Mouse (Mus musculus) c-Kit-positive CD71-positive TER-119-negative erythroid progenitor cells, embryonic 14.5 days (primary cell): ENCODE measurements around the gene Efna1.

ENCODE experiments used
- DNase-seq: peaks from one replicate; pipeline ENCODE4 v3.0.0-alpha.2; 2013; ENCODE audit warnings: low read depth

Efna1 gene

DNA sequence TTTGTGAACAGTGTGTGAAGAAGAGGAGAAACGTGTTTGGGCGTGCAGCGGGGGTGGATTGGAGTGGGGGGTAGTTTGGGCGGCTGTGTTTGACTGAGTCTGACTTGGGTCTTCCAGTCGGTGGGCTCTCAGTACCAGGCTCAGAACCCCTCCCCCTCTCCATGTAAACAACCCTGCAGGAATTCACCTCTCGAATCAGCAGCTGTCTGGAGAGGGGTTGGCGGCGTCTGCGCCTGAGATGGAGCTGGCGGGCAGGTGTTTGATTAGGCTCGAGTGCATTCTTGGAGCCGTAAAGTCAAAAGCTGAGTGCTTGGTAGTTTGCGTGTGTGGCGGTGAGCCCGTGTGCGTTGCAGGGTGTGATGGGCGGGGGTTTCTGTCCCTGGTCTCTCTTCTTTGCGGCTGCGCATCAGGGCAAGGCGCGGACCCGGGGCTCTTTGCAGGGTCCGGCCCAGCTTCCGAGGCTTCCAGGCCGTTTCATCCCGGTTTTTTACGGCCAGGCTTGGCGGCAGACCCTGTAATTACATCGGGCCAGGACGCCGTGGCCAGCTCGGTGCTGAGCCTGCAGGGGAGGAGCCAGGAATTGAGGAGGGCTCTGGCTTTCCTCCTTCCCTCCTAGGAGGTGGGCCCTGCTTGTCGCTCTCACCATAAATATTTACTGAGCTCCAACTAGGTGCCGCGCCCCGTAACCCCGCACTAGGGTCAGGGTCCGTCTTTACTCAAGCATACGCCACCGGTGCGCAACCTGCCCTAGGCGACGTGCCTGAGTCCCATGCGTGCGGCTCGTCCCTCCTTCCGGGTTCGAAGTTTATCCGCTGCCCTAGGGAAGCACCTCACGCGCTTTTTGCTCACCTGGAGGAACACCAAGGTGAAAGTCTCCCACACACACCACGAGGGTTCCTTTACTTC lies at the start of gene Efna1:
Efna1 (minus strand) TSS at position 537 of the 906 bp plus-strand sequence.
- no peak for DNase-seq

DNA sequence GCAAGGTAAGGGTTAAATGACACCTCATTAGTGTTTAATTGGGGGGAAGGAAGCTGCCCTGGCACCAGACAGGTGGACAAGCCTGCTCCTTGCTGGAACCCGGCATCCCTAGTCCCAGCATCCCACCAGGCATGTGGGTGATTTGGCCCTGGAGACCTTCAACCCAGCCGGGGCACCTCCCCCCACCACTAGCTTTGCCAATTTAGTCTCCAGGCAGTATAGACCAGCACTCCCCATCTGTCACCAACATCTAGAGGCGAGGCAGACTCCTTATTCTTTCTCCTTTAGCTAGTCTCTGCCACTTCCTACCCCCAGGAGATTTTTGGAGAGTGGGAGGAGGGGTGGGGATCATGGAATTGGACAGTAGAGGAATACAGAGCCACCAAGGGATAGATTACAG lies 49.4 kb upstream of the Efna1 start:
- no peak for DNase-seq

DNA sequence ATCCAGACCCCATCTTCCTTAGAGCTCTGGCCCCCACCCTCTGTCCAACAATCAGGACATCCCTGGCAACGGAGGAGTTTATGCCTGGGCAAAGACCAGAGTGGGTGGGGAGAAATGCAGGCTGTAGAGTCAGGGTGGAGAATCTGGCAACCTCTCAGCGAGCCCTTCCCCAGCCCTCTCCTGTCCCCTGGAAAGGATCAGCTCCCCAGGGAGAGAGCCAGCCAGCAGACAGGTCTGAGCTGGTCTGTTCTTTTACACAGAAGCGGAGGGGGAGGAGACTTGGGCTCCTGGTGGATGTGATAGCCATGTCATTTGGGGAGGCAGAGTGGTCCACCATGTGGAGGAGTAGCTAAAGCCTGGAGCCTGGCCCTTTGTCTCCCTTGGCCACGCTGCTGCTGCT lies 47.7 kb upstream of the Efna1 start:
- no peak for DNase-seq

DNA sequence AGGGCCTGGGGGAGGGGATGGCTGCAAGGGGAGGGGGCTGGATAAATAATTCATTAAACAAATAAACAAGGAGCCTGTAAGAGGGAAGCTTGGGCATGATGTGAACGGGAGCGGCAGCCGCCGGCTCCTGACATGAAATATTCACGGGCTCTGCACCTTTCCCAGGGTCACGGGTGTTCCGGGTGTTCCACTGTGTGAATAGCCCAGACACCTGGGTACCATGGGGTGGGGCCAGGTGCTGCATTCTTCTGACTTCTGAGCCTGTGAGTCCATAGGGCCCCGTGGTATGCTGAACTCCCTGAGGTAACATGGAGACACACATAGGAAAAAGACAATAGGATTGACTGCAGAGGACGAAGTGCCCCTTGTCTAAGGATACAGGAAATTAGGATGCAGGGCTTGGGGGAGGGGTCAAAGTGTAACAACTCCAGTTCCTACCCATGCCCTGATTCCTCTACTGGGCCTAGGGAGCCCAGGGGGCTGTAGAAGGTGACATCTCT lies 46.5 kb upstream of the Efna1 start:
- no peak for DNase-seq

DNA sequence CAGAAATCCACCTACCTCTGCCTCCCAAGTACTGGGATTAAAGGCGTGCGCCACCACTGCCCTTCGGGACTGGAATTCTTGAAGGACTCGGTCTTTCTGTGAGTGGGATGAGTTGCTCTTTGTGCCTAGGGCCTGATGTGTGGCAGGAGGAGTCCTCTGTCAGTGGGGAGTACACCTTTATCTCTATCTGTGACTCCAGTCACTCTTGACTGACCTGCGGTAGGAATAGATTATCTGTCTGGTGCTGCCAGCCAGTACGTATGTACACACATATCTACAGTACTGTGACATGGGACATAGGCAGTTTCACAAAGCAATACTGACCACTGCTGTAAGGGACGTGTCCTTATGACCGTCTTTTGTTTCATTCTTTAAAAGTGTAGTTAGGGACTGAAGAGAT lies 44.9 kb upstream of the Efna1 start:
- DNase-seq, result no peak

DNA sequence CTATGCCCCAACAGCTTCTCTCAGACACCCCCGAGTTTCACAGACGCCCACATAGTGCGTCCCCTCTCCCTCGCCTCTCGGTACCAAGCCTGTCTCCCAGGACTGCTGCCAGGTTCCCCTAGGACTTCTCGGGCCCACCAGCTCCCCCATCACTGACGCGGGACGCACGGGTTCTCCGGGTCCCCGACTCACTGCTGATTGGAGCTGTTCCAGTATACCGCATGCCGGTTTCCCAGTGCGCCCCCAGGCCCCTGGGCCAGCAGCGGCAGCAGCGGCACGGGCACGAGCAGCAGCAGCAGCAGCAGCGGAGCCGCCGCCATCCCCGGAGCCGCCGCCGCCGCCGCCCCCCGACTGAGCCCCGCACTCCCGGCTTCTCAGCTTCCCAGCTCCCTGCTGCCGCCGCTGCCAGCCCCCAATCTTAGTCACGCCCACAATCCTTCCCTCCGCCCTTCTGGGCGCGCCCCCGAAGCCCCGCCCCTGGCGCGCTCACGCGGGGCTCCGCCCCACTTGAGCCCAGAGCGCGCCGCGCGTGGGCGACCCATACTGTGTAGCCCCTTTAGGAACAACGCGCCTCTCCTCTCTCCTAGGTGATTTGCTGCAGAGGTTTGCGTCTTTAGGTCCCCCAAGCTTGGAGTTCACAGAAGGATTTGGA lies 41.7 kb upstream of the Efna1 start, which contains the start of gene Efna3:
Efna3 (minus strand) TSS at position 452 of the 652 bp plus-strand sequence.
- no peak for DNase-seq

DNA sequence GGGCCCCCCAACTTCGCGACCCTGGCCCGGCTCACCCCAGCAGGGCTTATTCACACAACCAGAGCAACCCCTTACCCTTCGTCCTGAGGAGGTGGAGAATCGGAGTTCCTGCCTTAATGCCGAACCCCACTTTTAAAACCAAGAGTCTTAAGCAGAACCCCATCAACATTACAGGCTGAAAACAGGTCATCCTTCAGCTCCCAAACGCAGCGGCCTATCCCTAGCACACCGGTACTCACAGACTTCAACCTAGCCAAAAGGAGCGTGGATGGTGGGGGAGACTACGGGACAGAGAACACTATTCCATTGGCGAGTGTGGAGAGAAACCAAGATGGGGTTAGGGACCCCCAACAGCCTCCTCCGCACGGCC lies 41.2 kb upstream of the Efna1 start:
- DNase-seq, result no peak

DNA sequence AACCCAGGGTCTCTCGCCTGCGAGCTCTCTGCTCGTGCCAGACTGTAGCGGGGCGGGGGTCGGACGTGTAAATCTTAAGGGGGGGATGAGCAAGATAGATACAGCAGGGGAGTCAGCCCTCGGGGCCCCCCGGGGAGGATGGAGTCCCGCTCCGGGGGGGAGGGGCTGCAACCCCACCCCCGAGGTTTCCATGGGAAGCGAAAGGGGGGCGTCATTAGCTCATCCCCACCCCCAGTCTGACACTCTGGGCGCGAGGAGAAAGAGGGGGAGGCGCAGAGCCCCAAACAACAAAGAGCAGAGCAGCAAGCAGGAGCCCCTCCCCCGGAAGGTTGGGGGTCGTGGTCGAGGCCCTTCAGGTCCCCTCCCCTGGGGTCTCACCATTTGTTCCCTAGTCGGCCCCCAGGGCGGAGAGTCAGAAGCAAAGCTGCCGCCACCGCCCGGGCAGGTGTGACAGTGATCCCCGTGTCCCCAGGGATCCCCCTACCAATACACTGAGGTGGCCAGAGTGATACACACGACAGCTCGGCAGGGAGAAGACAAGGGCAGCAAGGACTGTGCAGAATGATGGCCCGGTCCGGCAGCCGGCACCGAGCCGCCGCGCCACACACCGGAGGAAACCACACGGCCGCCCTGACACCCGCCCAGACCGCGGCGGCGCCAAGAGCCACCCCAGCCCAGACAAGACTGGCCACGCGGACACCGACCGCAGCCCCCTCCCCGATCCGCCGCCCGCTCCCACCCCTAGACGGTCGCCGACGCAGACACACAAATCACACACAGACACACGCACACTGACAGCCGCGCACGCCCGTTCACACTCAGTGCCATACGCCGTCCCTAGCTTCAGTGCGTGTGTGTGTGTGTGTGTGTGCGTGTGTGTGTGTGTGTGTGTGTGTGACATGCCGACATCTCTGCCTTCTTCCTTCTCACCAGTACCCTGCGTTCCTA lies 40.5 kb upstream of the Efna1 start:
- DNase-seq, result no peak

DNA sequence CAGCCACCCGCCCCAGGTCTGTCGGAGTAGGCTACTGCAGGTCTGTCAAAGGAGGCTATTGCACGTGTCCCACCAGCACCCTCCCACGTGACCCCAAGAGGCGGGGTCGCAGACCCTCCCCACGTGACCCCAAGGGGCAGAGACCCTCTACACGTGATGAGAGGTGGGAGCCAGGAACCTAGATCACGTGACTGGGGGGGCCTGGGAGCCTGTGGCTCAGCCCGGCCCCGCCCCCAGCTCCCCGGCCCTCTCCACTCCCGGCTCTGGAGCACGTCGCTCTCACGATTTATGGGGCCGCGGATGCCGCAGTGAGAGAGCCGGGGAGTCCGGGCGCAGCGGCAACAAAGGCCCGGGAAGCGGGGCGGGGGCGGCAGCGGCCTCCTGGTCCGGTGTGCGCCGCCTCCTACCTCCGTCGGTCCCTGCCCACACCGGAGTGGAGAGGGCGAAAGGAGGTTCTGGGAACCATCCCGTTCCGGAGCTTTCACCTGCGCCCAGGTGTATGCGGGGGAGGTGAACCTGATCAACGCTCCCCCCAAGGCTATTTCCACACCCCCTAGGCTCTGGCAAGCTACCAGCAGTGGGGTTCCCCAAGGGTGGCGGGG lies 39.7 kb upstream of the Efna1 start:
- DNase-seq, result no peak

DNA sequence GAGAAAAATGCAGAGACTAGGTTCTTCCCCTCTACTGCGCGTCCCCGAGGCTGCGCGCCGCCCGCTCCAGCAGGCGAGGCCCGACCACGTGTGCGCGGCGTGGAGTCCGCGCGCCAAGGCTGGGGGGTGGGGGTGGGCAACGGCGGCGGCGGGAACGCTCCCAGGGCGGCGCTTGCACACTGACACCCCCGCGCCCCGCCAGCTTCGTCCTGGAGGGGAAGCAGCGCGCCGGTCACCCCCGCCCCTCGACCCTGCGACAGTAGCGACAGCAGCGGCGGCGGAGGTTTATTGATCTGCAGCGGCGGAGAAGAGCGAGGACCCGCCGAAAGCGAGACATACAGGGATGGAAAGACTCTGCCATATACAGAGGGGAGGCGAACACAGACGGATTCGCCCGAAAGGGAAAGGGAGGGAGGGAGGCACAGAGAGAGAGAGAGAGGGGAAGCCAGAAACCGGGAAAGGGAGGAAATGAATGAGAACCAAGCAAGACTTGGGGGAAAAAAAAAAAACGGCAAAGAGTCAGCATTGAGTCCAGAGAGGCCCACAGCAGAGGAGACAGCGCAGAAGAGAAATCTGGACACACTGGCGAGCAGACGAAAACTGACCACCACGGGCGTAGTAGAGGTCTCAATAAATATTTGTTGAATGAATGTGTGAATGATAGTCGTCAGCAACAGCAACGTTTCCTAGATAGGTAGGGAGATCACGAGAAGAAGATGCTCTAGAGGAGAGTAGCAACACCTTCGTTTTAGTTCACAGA lies 38.8 kb upstream of the Efna1 start:
- no peak for DNase-seq

DNA sequence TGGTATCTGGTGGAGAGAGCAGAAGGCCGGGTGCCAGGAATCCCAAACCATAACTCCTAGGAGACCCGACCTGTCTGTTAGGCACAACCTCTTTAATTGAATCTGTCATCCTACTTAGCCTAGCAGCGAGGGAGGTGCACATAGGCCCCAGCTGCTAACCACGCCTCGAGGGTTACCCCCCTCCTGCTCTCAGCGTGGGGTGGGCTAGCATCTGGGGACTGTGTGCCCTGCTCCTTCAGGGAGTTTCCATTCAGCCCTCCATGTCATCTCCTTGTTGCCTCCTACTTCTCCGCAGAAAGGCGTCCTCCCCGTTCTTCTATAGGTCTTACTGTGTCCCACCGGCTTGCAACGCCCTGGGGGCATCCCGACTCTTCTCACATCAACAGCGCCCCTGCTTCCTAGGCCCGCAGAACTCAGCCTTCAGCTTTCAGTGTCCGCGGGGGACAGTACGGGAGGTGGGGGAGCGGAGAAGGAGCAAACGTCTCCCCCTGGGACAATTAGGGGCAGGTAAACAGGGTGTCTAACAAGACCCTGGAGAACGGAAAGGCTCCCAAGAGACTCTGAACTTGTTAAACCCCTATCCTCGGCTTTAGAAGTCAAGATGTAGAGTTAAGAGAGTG lies 38.1 kb upstream of the Efna1 start:
- no peak for DNase-seq

DNA sequence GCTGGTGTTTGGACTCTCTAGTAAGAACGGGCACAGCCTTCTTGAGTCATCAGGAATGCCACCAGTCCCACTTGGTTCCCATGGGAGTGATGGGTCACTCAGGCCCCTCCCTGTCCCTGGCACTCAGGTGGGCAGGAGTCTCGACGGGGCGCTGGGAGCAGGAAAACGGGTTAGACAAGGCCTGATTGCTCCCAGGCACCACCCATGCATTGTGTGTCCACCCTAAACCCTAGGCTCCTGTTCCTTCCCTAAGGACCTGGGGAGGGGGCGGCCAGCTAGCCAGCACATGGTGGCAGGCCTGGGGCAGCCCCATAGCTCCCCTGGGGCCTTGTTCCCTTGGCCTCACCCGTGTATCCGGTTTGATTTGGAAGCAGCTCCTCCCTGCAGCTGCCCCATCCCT lies 37.4 kb upstream of the Efna1 start:
- no peak for DNase-seq

DNA sequence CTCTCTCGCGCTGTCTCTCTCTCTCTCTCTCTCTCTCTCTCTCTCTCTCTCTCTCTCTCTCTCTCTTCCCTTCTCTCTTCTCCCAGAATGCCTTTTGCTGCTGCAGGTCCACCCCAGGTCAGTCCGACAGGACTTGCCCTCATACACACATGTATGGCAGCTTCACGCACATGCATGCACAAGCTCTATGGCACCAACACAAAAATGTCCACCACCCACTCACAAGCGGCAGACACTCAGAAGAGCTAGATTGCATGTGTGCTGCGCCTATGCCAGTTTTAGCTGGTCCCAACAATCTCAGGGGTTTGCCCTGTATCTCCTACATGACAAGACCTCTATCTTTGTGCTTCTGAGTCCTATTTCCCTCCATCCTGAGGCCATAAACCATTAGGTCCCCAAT lies 36.3 kb upstream of the Efna1 start:
- no peak for DNase-seq

DNA sequence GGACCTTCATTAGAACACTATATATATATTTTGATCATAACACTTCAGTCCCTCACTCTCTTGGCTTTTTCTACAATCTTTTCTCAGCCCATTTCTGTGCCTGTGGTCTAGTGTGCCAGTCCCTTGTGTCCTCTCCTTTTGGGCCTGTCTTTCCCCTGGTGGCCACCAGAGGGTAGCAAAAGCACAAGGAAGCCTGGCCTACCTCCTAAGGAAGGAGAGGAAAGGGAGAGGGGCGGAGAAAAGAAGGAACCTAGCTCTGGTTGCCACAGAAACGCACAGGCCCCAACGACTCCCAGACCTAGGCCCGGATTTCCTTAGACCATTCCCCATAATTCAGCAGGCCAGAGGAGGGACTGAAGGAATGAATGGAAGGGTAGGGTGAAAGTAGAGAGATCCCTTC lies 35.9 kb upstream of the Efna1 start:
- DNase-seq, result peak; percentile 59

DNA sequence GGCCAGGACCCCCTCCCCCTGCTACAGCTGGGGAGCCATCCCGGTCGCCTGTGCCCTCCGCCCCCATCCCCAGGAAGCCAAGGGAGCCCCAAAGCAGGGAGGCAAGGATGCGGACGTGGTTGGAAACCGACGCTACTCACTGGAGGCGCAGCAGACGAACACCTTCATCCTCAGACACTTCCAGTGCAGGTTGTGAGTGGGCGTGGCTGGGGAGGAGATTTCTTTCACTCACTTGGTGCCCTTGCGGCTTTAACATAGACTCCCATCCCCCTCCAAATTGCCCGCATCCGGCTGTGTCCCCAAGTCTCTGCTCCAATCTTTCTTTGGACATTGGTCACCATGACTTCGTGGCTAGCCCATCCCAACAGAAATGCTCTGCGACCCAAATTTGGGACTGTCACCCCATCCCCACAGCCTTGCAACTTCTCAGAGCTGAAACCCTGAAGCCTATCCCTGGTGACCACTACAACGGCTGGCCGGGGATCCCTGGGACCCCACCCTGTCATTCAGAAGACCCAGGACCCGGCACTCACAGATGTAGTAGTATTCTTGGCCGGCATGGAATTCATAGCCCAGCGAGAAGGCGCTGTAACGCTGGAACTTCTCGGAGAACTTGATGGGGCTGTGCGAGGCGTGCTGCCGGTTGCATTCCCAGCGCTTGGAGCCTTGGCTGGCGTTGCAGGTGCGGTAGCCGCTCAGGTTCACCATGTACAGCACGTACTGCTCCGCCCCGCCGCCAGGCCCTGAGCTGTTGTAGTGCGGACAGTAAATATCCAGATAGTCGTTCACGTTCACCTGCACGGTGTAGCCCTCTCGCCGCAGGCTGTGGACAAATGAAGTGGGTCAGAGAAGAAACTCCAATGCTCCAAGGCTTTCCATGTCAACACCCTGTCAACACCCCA lies 35.2 kb upstream of the Efna1 start:
- no peak for DNase-seq

DNA sequence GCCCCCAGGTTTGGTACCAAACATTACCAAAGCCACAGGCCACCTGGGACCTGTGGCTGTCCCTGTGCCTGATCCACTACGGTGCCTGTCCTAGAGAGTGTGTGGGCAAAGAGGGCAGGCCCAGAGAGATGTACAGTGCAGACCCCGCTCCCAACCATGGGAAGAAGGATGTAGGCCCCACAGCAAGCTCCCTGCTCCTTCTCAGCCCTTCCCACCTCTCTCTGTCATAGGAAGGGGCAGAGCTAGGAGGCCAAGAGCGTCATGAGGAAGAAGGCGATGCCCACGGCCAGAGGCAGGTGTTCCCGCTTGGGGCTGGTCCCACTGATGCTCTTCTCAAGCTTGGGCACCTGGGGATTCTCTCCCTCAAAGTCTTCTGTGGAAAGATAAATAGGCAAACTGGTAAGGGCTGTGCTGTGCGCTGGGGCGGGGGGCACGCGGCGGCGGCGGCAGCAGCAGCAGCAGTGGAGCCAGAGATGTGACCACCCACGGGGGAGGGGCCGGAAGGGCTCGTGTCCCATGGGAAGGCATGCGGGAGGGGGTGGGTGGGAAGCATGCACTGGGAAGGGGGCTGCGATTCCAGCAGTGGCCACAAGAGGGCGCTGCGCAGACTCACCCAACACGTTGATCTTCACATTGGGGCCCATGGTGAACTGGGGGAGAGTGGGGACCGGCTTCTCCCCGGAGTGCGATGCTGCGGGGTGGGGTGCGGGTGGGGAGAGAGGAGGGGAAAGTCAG lies 34.4 kb upstream of the Efna1 start:
- DNase-seq, result no peak

DNA sequence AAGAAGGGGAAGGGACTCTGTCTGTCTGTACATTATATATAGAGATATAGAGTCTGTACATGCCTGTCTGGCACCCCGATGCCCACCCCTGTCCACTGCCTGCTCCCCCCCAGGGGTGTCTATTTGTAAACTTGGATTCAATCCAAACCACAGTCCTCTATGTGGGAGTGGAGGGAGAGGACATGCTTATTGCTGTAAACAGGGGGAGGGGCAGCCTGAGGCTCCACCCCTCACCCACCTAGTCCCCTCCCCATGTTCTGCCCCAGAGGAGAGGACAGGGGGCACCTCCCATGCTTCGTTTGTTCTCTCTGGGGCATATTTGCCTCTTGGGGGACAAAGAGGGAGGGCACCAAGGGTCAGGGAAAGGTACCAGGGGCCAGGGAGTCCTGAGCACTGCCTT lies 33.8 kb upstream of the Efna1 start:
- DNase-seq, result no peak

DNA sequence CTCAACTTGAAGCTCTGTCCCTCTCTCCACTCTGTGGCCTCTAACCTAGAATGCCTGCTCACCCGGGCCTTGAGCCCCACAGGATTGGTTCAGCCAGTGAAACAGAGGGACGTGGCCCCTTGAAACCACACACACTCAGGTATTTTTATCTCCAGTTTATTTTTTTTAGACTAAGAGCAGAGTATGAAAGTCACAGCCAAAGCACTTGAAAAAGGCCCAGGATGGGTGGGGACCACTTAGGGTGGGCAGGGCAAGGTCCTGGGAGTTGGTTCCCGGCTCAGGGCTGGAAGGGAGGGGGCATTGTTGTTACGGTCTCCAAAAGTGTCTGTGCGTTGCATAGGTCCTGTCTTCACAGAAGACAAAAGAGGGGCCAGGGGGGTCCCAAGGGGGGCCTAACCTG lies 33.4 kb upstream of the Efna1 start:
- no peak for DNase-seq

DNA sequence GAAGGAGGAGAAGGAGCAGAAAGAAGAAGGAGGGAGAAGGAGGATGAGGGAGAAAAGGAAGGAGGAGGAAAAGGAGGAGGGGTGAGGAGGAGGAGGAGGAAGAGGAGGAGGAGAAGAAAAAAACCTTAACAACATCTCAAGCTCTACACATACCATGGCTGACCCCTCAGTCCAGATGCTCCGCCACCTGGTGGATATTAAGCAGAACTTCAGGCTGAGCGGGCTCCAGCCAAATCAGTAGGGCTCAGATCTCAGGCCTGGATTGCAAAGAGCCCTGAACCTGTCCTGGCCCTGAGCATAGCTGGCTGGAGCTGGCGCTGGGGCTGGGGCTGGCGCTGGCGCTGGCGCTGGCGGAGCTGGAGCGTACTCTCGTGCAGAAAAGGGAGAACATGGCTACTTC lies 27.1 kb upstream of the Efna1 start:
- peak; percentile 55 for DNase-seq
